Mouse (Mus musculus) limb, embryonic 12.5 days (tissue): ENCODE data around the gene Ankrd12. TPM values are rescaled to one million over a fixed set of nuclear protein-coding genes. Genes with fewer than 3 reads are reported as not detected.

ENCODE experiments used
- ATAC-seq: fragments of 200-750 bp; cut with Nextera tagmentation; 2 replicates; pipeline ENCODE4 v1.8.0; 2017; ENCODE audit warnings: low read depth, moderate TSS enrichment; ENCODE audit not compliant: insufficient number of reproducible peaks, insufficient read depth, low FRiP score, low TSS enrichment
- H3K27ac ChIP-seq: fragments of 300-500 bp; sonication (generic); 2 replicates; pipeline ENCODE4 v1.5.1; 2016; ENCODE audit warnings: mild to moderate bottlenecking, moderate library complexity
- H3K27me3 ChIP-seq: fragments of 300-500 bp; sonication (generic); 2 replicates; pipeline ENCODE4 v1.6.1; 2016; ENCODE audit warnings: mild to moderate bottlenecking, moderate library complexity
- H3K36me3 ChIP-seq: fragments of 300-500 bp; sonication (generic); 2 replicates; pipeline ENCODE4 v1.6.1; 2016; ENCODE audit warnings: mild to moderate bottlenecking, moderate library complexity
- H3K4me1 ChIP-seq: fragments of 300-500 bp; sonication (generic); replicated peaks from 2 replicates; pipeline ENCODE4 v1.6.1; 2016
- H3K4me2 ChIP-seq: fragments of 300-500 bp; sonication (generic); 2 replicates; pipeline ENCODE4 v1.6.1; 2016; ENCODE audit warnings: mild to moderate bottlenecking, moderate library complexity
- H3K4me3 ChIP-seq: fragments of 300-500 bp; sonication (generic); replicated peaks from 2 replicates; pipeline ENCODE4 v1.5.1; 2016; ENCODE audit warnings: mild to moderate bottlenecking
- H3K9ac ChIP-seq: fragments of 300-500 bp; sonication (generic); replicated peaks from 2 replicates; pipeline ENCODE4 v1.6.1; 2016; ENCODE audit warnings: mild to moderate bottlenecking, moderate library complexity
- H3K9me3 ChIP-seq: fragments of 300-500 bp; sonication (generic); 2 replicates; pipeline ENCODE4 v1.6.1; 2016; ENCODE audit warnings: mild to moderate bottlenecking, moderate library complexity
- WGBS: fragments of 180-500 bp; shearing (Covaris S2); methylation state at CpG from one replicate; pipeline ENCODE4 v1.1.7; 2016; 5-methylcytosine and 5-hydroxymethylcytosine counted together
- polyA plus RNA-seq: library from polyadenylated mRNA; unstranded; fragments of >200 nt; fragmentation: Nextera tagmentation; extraction: Ambion mirVana; gene quantifications from 2 replicates; pipeline ENCODE4 v1.2.1, GENCODE M21; 2016

Gene Ankrd12
- polyA plus RNA-seq, 1 experiment from 2014 or later, result 25.0 TPM

DNA sequence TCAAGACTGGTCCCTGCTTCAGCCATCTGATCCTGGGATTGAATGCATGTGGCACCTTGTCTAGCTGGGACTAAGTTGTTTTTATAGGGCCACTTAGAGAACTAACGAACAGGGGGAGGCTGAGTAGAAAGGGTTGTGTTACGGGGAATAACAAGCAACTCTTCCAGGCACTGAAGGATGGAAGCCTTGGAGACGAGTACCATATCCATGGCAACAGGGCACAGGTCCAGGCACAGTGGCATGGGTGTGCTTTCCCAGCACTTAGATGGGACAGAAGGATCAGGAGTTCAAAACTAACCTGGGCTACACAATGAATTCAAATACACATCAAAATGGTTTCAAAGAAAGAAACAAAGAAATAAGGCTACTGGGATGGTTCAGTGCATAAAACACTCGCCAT is 149.8 kb downstream of the Ankrd12 start:
- Histone ChIP-seq H3K4me1 (no peaks in the 10 kb centered on the region; the same call in 1 of the 2 replicates), H3K4me2 (no peak overlapping the region), H3K4me3 (no peak overlapping the region), H3K9me3 (no peaks in the 10 kb centered on the region), H3K36me3 (peaks cover 79% of the 10 kb centered on the region), H3K27ac (no peak overlapping the region), H3K27me3 (no peaks in the 10 kb centered on the region), H3K9ac (no peak overlapping the region)
- no peak for ATAC-seq
- WGBS, result 70% methylated on average over 4 of the region's 4 CpGs

DNA sequence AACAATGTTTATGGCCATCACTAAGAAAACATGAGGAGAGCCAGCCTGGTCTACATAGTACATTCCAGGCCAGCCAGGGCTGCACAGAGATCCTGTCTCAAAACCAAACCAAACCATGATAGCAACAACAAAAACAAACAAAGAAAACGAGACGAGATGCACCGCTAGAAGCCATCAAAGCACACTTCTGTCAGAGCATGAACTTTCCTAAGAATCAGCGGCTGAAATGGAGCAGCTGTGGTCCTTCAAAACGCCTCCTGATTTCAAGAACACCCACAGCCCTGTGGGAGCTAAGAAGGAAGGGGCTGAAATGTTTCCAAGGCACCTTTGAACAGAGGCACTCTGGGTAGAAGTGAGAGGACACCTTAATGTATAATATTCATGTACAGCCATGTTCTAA is 152.7 kb downstream of the Ankrd12 start:
- no peak overlapping the region for H3K4me3 ChIP-seq
- H3K27me3 ChIP-seq, result no peaks in the 10 kb centered on the region
- H3K27ac ChIP-seq, result no peak overlapping the region
- 78% methylated on average over 5 of the region's 5 CpGs for WGBS
- H3K4me2 ChIP-seq, result no peak overlapping the region
- no peak overlapping the region for H3K9ac ChIP-seq
- no peaks in the 10 kb centered on the region for H3K9me3 ChIP-seq
- no peaks in the 10 kb centered on the region for H3K4me1 ChIP-seq
- no peak for ATAC-seq
- H3K36me3 ChIP-seq, result peaks cover 74% of the 10 kb centered on the region

DNA sequence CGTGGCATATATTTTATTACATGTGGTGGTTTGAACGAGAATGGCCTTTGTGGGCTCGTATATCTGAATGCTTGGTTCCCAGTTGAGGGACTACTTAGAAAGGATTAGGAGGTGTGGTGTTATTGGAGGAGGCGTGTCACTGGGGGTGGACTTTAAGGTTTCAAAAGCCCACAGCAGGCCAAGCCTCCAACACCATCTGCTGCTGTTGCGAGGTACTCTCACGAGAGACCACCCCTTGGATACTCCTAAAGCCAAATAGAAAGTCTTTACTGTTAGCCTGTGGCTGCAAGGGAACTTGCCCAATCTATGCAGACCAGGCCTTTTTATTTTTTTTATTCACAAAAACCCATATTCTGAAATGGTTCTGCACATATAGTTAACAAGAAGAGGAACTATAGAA is 154.9 kb downstream of the Ankrd12 start:
- peaks cover 55% of the 10 kb centered on the region for H3K36me3 ChIP-seq
- no peak overlapping the region for H3K27ac ChIP-seq
- 83% methylated on average over 6 of the region's 6 CpGs for WGBS

GRCm38 (mm10) chr17:65919235-65919634 is 157.7 kb downstream of the Ankrd12 start:
- Histone ChIP-seq H3K9me3 (no peaks in the 10 kb centered on the region), H3K27me3 (no peaks in the 10 kb centered on the region), H3K27ac (no peak overlapping the region), H3K4me3 (no peak overlapping the region), H3K9ac (no peak overlapping the region), H3K4me1 (peaks cover under 1% of the 10 kb centered on the region; the same call in 1 of the 2 replicates), H3K36me3 (peaks cover 38% of the 10 kb centered on the region), H3K4me2 (no peak overlapping the region)
- ATAC-seq, result no peak
- 74% methylated on average over 3 of the region's 3 CpGs for WGBS

More for the DNA sequence above, 154.9 kb downstream of the Ankrd12 start:
- Histone ChIP-seq H3K4me1 (no peaks in the 10 kb centered on the region), H3K4me3 (no peak overlapping the region), H3K27me3 (no peaks in the 10 kb centered on the region), H3K4me2 (no peak overlapping the region), H3K9ac (no peak overlapping the region), H3K9me3 (no peaks in the 10 kb centered on the region)
- ATAC-seq, result no peak

- Histone ChIP-seq H3K27me3 (no peaks in the 10 kb centered on the region), H3K4me3 (no peak overlapping the region), H3K27ac (0 out of 2 replicates have a peak overlapping the region, but pooled peaks have one; percentile 29), H3K9me3 (no peaks in the 10 kb centered on the region), H3K4me2 (no peak overlapping the region), H3K4me1 (peaks cover 9% of the 10 kb centered on the region), H3K36me3 (peaks cover 9% of the 10 kb centered on the region), H3K9ac (no peak overlapping the region)
- 71% methylated on average over 8 of the region's 8 CpGs for WGBS
- ATAC-seq, result no peak
Measured at GRCm38 (mm10) chr17:65916135-65916668, 160.7 kb downstream of the Ankrd12 start.

Other genes with a start within 250 kb of the Ankrd12 start
- gene Ralbp1, start 191.3 kb downstream of the Ankrd12 start, polyA plus RNA-seq, result 57.4 and 57.8 TPM in 2 replicates
- gene Twsg1, start 125.9 kb downstream of the Ankrd12 start, polyA plus RNA-seq, result 121 and 126 TPM in 2 replicates
- gene Ndufv2, start 24.5 kb upstream of the Ankrd12 start, polyA plus RNA-seq, result 295 and 307 TPM in 2 replicates
- gene Washc1, start 34.5 kb upstream of the Ankrd12 start, polyA plus RNA-seq, result 37.4 and 40.9 TPM in 2 replicates
- gene Ddx11, start 46.4 kb upstream of the Ankrd12 start, polyA plus RNA-seq, result 33.4 and 45.0 TPM in 2 replicates